7 mouse cellular contexts compared by ENCODE assay signal in the genomic region with DNA sequence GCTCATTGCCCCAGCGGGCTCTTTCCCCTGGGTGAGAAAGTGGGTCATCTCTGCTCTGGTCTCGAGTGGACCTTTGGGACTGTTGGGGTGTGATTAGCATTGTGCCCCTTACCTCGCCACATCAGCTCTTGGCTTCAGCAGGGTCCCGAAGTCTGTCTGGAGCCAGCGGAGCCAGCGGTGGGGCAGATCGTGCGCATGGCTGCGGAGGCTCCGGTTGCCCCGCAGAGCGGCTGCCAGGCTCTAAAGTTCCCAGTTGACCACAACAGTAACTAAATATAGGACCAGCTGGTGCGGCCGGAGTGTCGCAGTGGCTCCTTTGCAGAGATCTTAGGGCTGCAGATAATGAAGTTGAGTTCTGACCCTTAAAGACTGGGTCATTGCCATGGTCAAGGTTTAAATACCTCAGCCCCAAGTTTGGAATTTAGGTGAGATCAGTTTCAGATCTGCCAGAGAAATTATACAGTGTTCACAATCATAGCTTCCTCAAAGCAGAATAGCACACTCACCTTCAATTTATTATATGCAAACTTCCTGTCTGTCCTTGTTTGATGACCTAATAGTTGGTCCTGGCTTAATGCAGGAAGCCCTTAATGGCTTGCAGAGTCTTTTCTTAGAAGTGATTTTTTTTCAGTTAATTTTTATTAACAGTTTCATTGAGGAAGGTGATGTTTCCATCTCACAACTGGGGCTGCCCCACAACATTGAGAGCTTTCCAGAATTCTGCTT. TPM values are rescaled to one million over a fixed set of nuclear protein-coding genes. Genes with fewer than 3 reads are reported as not detected.
A peak's percentile ranks its signal among the peaks of the same experiment; 100 is the strongest.
DNase-seq lines count a peak whose midpoint lies in the region; ATAC-seq and TF ChIP-seq lines count a peak whose summit lies in the region.

No protein-coding gene starts in this region.

- peak; percentile 54 for DNase-seq in 416B (ENCODE audit: low read depth)
- DNase-seq in gastrocnemius, adult 2 months, result peak; percentile 91
- DNase-seq in intestine, embryonic 14.5 days (ENCODE audit: low spot score), result peak; percentile 61
- no peak for DNase-seq in cerebellum, postnatal 25 days
- no peak for DNase-seq in cerebellum, adult 9-10 months

- peak overlapping the region; percentile 73 for H3K4me3 ChIP-seq in ES-Bruce4 (ENCODE audit: low read depth, low read length)
- H3K4me3 ChIP-seq in gastrocnemius, adult 2 months, result peak overlapping the region; percentile 93
- peak overlapping the region; percentile 83 for H3K4me3 ChIP-seq in intestine, embryonic 14.5 days (ENCODE audit: low read depth, low read length)
- peak overlapping the region; percentile 82 for H3K4me3 ChIP-seq in neural tube, embryonic 13.5 days

- no peak for TF ChIP-seq POLR2A in ES-Bruce4 (IDR thresholded peaks at IDR 0.05; ENCODE audit: insufficient read depth, low read length)

- no peaks in the 10 kb centered on the region for H3K4me1 ChIP-seq in ES-Bruce4 (ENCODE audit: control insufficient read depth, insufficient read depth, low read length)
- H3K4me1 ChIP-seq in intestine, embryonic 14.5 days (replicated peaks; ENCODE audit: control insufficient read depth, insufficient read depth, low read length), result peaks cover 5% of the 10 kb centered on the region
- peaks cover 31% of the 10 kb centered on the region for H3K4me1 ChIP-seq in neural tube, embryonic 13.5 days (replicated peaks)

- peak overlapping the region; percentile 98 for H3K4me2 ChIP-seq in intestine, embryonic 14.5 days (ENCODE audit: low read length)
- H3K4me2 ChIP-seq in neural tube, embryonic 13.5 days, result peak overlapping the region; percentile 85

- H3K9me3 ChIP-seq in ES-Bruce4 (replicated peaks; ENCODE audit: control insufficient read depth, insufficient read depth, low read length, poor library complexity, severe bottlenecking), result no peaks in the 10 kb centered on the region
- H3K9me3 ChIP-seq in intestine, embryonic 14.5 days (ENCODE audit: control insufficient read depth, low read length), result no peaks in the 10 kb centered on the region
- H3K9me3 ChIP-seq in neural tube, embryonic 13.5 days, result no peaks in the 10 kb centered on the region

- H3K27me3 ChIP-seq in ES-Bruce4 (ENCODE audit: control insufficient read depth, insufficient read depth, low read length, poor library complexity, severe bottlenecking), result no peaks in the 10 kb centered on the region
- H3K27me3 ChIP-seq in intestine, embryonic 14.5 days (replicated peaks; ENCODE audit: control insufficient read depth, insufficient read depth, low read length), result no peaks in the 10 kb centered on the region
- 0 out of 2 replicates have a peak, but pooled peaks cover 5% of the 10 kb centered on the region for H3K27me3 ChIP-seq in neural tube, embryonic 13.5 days

- no peak for TF ChIP-seq CTCF in ES-Bruce4 (IDR thresholded peaks at IDR 0.05; ENCODE audit: low read depth, low read length)
- no peak for TF ChIP-seq CTCF in gastrocnemius, adult 2 months (IDR thresholded peaks at IDR 0.05)

- 6% methylated on average over 15 of the region's 15 CpGs for WGBS in intestine, embryonic 14.5 days
- WGBS in neural tube, embryonic 13.5 days, result 2% methylated on average over 15 of the region's 15 CpGs

- ATAC-seq in intestine, embryonic 14.5 days (replicated peaks; ENCODE audit: low FRiP score, low TSS enrichment, low read depth), result no peak
- ATAC-seq in neural tube, embryonic 13.5 days (ENCODE audit: low read depth), result no peak; the same call in 1 of the 2 replicates

- H3K36me3 ChIP-seq in ES-Bruce4 (ENCODE audit: control insufficient read depth, insufficient read depth, low read length, poor library complexity, severe bottlenecking), result no peaks in the 10 kb centered on the region
- H3K36me3 ChIP-seq in intestine, embryonic 14.5 days (ENCODE audit: control insufficient read depth, insufficient read depth, low read length), result no peaks in the 10 kb centered on the region
- H3K36me3 ChIP-seq in neural tube, embryonic 13.5 days, result no peaks in the 10 kb centered on the region

- intact Hi-C loops in gastrocnemius, adult 2 months (cut with DNase I), result no loop called here

- H3K9ac ChIP-seq in ES-Bruce4 (ENCODE audit: low read depth, poor library complexity, severe bottlenecking), result peak overlapping the region; percentile 29
- H3K9ac ChIP-seq in intestine, embryonic 14.5 days (ENCODE audit: low read length), result peak overlapping the region; percentile 63
- H3K9ac ChIP-seq in neural tube, embryonic 13.5 days, result peak overlapping the region; percentile 79

- H3K27ac ChIP-seq in ES-Bruce4 (ENCODE audit: insufficient read depth, low read length), result no peak overlapping the region
- H3K27ac ChIP-seq in gastrocnemius, adult 2 months, result peak overlapping the region; percentile 99
- H3K27ac ChIP-seq in intestine, embryonic 14.5 days (ENCODE audit: low read depth), result no peak overlapping the region
- H3K27ac ChIP-seq in neural tube, embryonic 13.5 days (replicated peaks), result peak overlapping the region; percentile 84; the same call in 1 of the 2 replicates

- TF ChIP-seq EP300 in ES-Bruce4 (IDR thresholded peaks at IDR 0.05; ENCODE audit: insufficient read depth, low read depth, low read length), result no peak

RNA-seq across cellular contexts. Expression of a gene that starts 1.0 kb away (rescaled TPM):
- polyA plus RNA-seq in ES-Bruce4 (2011; ENCODE audit: insufficient read depth, insufficient read length, low read depth, missing spikeins), result 5.8 and 6.4 TPM in 2 replicates
- 100 to 1,000 TPM; 133 to 164 TPM for total RNA-seq in gastrocnemius, adult 2 months (2021)
- polyA plus RNA-seq in intestine, embryonic 14.5 days (2014; fragmentation: Nextera tagmentation; extraction: Ambion mirVana), result 7.5 and 8.1 TPM in 2 replicates
- polyA plus RNA-seq in neural tube, embryonic 13.5 days (2015; fragmentation: Nextera tagmentation; extraction: Ambion mirVana), result 14.9 and 15.0 TPM in 2 replicates

RNA-seq across cellular contexts. Expression of a gene that starts 24.1 kb away (rescaled TPM):
- 207 and 210 TPM in 2 replicates for polyA plus RNA-seq in ES-Bruce4 (2011; ENCODE audit: insufficient read depth, insufficient read length, low read depth, missing spikeins)
- total RNA-seq in gastrocnemius, adult 2 months (2021), result 100 to 1,000 TPM; 117 to 161 TPM
- polyA plus RNA-seq in intestine, embryonic 14.5 days (2014; fragmentation: Nextera tagmentation; extraction: Ambion mirVana), result 43.0 and 48.8 TPM in 2 replicates
- 50.3 and 61.8 TPM in 2 replicates for polyA plus RNA-seq in neural tube, embryonic 13.5 days (2015; fragmentation: Nextera tagmentation; extraction: Ambion mirVana)

RNA-seq across cellular contexts. Expression of a gene that starts 58.8 kb away (rescaled TPM):
- 52.2 and 53.5 TPM in 2 replicates for polyA plus RNA-seq in ES-Bruce4 (2011; ENCODE audit: insufficient read depth, insufficient read length, low read depth, missing spikeins)
- under 1 TPM in 1 of 2 experiments, not detected in 1; 0.15 TPM for total RNA-seq in gastrocnemius, adult 2 months (2021)
- 0.50 and 0.54 TPM in 2 replicates for polyA plus RNA-seq in intestine, embryonic 14.5 days (2014; fragmentation: Nextera tagmentation; extraction: Ambion mirVana)
- 0.14 TPM in 1 of 2 replicates, not detected in the other for polyA plus RNA-seq in neural tube, embryonic 13.5 days (2015; fragmentation: Nextera tagmentation; extraction: Ambion mirVana)

Comparison
In these comparisons a context has a peak if more than half of its experiments do, and no peak if none do; other contexts are left out.
1. DNase-seq: peak in 416B (single experiment), gastrocnemius, adult 2 months (single experiment) and intestine, embryonic 14.5 days (single experiment); none in cerebellum, postnatal 25 days (0 of 2) and cerebellum, adult 9-10 months (single experiment).
2. H3K27ac ChIP-seq: peak in gastrocnemius, adult 2 months (single experiment) and neural tube, embryonic 13.5 days (single experiment); none in ES-Bruce4 (single experiment) and intestine, embryonic 14.5 days (single experiment).
3. H3K9ac ChIP-seq: peak in every context shown above with its lines; median percentile 79 in neural tube, embryonic 13.5 days; 63 in intestine, embryonic 14.5 days; 29 in ES-Bruce4.
4. RNA of a gene that starts 58.8 kb away (polyA plus RNA-seq): 52.2 to 53.5 TPM in ES-Bruce4; 0.50 to 0.54 TPM in intestine, embryonic 14.5 days and 0.14 TPM in neural tube, embryonic 13.5 days; every median in the first group is over 10 times any median in the second.
5. Peak in every context shown above with its lines, with median percentiles within 50 percentile points of each other: H3K4me3 ChIP-seq.